Mouse (Mus musculus) left cerebral cortex, adult 8-10 months (tissue): ENCODE measurements around the gene Vpreb3. TPM values are rescaled to one million over a fixed set of nuclear protein-coding genes. Genes with fewer than 3 reads are reported as not detected.
"Not testable (repeated sequence)": the region's sequence is repeated elsewhere in the genome, so short reads cannot be mapped to it uniquely, and the experiment has no call there.

Experiments used
- DNase-seq, 2 experiments: peaks; one replicate each; pipeline ENCODE4 v3.0.0; 2022; ENCODE audit warnings: low spot score in 2 of 2
- total RNA-seq, 4 experiments: library from RNA; stranded (reverse); gene quantifications; 2 replicates each; pipeline ENCODE4 v1.2.4; 2022

Gene Vpreb3
- total RNA-seq, 4 experiments from 2014 or later: not detected

- DNase-seq: no peak
Observed at GRCm38 (mm10) chr10:75954381-75954811, 11.5 kb downstream of the Vpreb3 start, which contains the start of gene Gm5134. Gene Gm5134, plus strand, starts transcription at chr10:75954514.

GRCm38 (mm10) chr10:75973846-75974245 is 31.0 kb downstream of the Vpreb3 start:
- DNase-seq: no peak

GRCm38 (mm10) chr10:75975216-75975615 is 32.4 kb downstream of the Vpreb3 start:
- no peak for DNase-seq

- no peak for DNase-seq
Observed at GRCm38 (mm10) chr10:75978119-75978834, 35.4 kb downstream of the Vpreb3 start.

- DNase-seq: no peak
Observed at GRCm38 (mm10) chr10:75978835-75979157, 35.9 kb downstream of the Vpreb3 start.

GRCm38 (mm10) chr10:75979432-75979831 is 36.6 kb downstream of the Vpreb3 start:
- no peak for DNase-seq

GRCm38 (mm10) chr10:75990430-75991042 is 47.7 kb downstream of the Vpreb3 start:
- DNase-seq: no peak

- DNase-seq: no peak
Observed at GRCm38 (mm10) chr10:75993616-75994240, 50.9 kb downstream of the Vpreb3 start.

- DNase-seq: not testable (repeated sequence)
Observed at GRCm38 (mm10) chr10:75994531-75995210, 51.8 kb downstream of the Vpreb3 start.

GRCm38 (mm10) chr10:75995463-75995862 is 52.6 kb downstream of the Vpreb3 start:
- DNase-seq: no peak

GRCm38 (mm10) chr10:75996315-75996714 is 53.5 kb downstream of the Vpreb3 start:
- DNase-seq: no peak

Other genes with a start within 250 kb of the Vpreb3 start
- gene Cabin1, start 178.7 kb upstream of the Vpreb3 start, total RNA-seq: 10 to 100 TPM; 61.3 to 73.2 (median 69.6) TPM
- 10 to 100 TPM; 41.6 to 58.4 (median 51.6) TPM for gene Ddt, start 169.6 kb upstream of the Vpreb3 start, total RNA-seq
- gene Gm20441, start 162.1 kb upstream of the Vpreb3 start, total RNA-seq: not detected
- gene Gstt3, start 161.6 kb upstream of the Vpreb3 start, total RNA-seq: 1 to 10 TPM; 2.6 to 5.2 (median 3.8) TPM
- 10 to 100 TPM; 13.3 to 16.5 (median 15.5) TPM for gene Gstt1, start 144.5 kb upstream of the Vpreb3 start, total RNA-seq
- gene Gstt4, start 120.5 kb upstream of the Vpreb3 start, total RNA-seq: not detected
- 1 to 10 TPM; 4.2 to 6.2 (median 5.2) TPM for gene Gstt2, start 105.6 kb upstream of the Vpreb3 start, total RNA-seq
- 100 to 1,000 TPM; 528 to 550 (median 540) TPM for gene Mif, start 82.8 kb upstream of the Vpreb3 start, total RNA-seq
- 1 to 10 TPM; 2.2 to 3.9 (median 2.6) TPM for gene Derl3, start 49.6 kb upstream of the Vpreb3 start, total RNA-seq
- 10 to 100 TPM; 85.8 to 88.5 (median 86.4) TPM for gene Smarcb1, start 21.4 kb upstream of the Vpreb3 start, total RNA-seq
- 100 to 1,000 TPM; 356 to 427 (median 392) TPM for gene Chchd10, start 9.9 kb upstream of the Vpreb3 start, total RNA-seq
- gene Mmp11, start 6.6 kb upstream of the Vpreb3 start, total RNA-seq: 1 to 10 TPM; 1.5 to 3.0 (median 1.7) TPM
- under 1 TPM; 0.41 to 0.91 (median 0.70) TPM for gene Gm867, start 2.4 kb upstream of the Vpreb3 start, total RNA-seq
- gene Gm5134, start 11.5 kb downstream of the Vpreb3 start, total RNA-seq: under 1 TPM in 1 of 4 experiments, not detected in 3; 0.27 TPM
- 10 to 100 TPM; 13.4 to 16.5 (median 15.6) TPM for gene Zfp280b, start 89.6 kb downstream of the Vpreb3 start, total RNA-seq
- under 1 TPM in 1 of 4 experiments, not detected in 3; 0.09 TPM for gene Slc5a4b, start 167.9 kb downstream of the Vpreb3 start, total RNA-seq
- gene Slc5a4a, start 204.4 kb downstream of the Vpreb3 start, total RNA-seq: not detected